Mouse (Mus musculus): Measurements from ENCODE around the gene Spcs3. TPM values are rescaled to one million over a fixed set of nuclear protein-coding genes. Genes with fewer than 3 reads are reported as not detected.

Gene Spcs3
- 97.8 and 103 TPM in 2 replicates for polyA plus RNA-seq (2016; fragmentation: Nextera tagmentation; extraction: Ambion mirVana)

DNA sequence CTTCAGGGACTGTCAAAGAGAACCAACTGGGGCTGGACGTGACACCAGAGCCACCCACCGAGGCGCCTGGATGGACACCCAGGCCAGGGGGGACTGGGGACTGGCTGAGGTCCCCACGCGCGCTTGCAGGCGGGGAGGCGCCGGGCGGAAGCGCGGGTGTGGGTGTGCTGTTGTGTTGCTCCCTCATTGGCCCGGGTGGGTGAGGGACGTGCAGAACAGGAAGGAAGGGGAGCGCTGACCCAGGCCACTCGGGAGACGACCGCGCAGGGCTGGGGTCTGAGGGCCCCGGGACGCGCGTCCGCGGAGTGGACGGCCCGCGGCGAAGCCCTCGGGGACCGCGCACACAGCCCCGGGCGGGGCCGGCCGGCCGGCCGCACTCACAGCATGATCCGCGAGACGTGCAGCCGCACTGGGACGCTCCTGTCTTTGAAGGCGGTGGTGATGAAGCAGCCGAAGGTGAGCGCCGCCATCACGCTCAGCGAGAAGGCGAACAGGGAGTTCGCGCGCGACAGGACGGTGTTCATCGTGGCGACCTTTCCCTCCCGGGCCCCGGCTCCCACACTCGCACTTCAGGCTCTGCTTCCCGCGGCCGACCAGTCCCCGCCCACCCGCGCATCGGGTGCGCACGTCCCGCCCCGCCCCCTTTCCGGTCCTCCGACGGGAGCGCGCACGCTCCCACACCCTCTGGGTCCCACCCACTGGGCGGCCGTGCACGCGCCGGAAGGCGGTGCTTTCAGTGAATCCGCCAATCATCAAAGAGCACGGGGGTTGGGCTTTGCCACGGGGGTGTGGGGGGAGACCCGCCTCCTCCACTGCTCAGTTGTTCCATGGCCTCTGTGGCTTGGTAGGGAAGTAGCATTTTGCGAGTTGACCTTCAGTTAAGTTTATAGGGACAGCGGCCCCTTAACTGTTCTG, at the start of gene Spcs3, which contains the start of gene Asb5:
Gene Spcs3, minus strand, starts transcription at position 617 of the 915 bp plus-strand sequence.
Gene Asb5, plus strand, starts transcription at position 199 of the 915 bp plus-strand sequence.
- Histone ChIP-seq H3K27ac (peak within 1 kb of the TSS; percentile 85), H3K27me3 (no peaks in the 10 kb centered on the region), H3K36me3 (peaks cover 13% of the 10 kb centered on the region; the same call in 1 of the 2 replicates), H3K4me2 (peak within 1 kb of the TSS; percentile 65), H3K9ac (replicated peaks) (peak within 1 kb of the TSS; percentile 89), H3K4me3 (replicated peaks) (peak within 1 kb of the TSS; percentile 86), H3K9me3 (no peaks in the 10 kb centered on the region), H3K4me1 (replicated peaks) (peaks cover 17% of the 10 kb centered on the region)
- WGBS, result under 1% methylated on average over 89 of the region's 89 CpGs
- ATAC-seq (ENCODE audit: insufficient number of reproducible peaks, insufficient read depth, low FRiP score, low TSS enrichment, low read depth), result peak; percentile 93

DNA sequence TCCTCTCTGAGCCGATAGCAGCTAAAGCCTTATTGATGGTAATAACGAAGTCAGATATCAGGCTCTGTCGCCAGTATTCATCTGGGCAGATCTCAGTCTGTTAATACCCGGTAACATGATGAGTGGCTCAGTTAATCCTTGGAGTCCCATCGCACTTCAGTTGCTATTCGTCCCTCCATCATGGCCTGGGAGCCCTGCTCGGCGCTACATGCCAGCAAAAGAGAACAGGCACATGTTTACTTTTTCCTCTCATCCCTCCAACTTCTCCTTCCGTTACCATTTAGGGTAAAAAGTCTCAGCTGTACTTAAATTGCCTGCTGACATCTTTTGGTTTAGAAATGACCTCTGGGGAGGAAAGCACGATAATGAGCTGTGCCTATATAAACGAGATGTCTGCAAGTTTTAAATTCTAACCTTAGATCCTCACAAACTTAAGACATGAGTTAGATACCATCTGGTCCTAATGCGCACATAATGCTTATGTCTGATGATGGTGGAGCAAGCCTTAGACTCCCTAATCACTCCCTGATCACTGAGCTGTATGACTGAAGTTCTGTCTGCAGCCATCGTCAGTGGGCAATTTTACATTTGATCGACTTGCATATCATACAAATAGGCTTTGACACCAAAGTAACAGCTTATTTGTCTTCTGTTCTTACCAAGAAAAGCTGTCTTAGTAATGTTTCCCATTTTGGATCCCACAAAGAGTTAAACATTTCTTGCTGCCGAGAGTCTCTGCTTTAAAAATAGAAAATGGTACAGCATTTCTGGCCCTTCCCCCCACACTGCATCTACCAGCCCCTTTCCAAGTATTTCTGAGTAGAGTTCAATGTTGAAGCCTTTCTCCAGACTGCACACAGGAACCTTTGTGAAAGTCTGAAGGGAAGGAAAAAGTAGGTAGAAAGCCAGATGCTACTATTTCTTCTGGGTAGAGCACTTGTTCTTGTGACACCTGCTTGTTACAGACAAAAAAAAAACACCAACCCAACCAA, 41.1 kb upstream of the Spcs3 start:
- 50% methylated on average over 15 of the region's 15 CpGs for WGBS
- ATAC-seq (ENCODE audit: insufficient number of reproducible peaks, insufficient read depth, low FRiP score, low TSS enrichment, low read depth), result no peak
- no peak overlapping the region for H3K27ac ChIP-seq
- no peak overlapping the region for H3K4me3 ChIP-seq (replicated peaks)
- no peaks in the 10 kb centered on the region for H3K36me3 ChIP-seq
- H3K9ac ChIP-seq (replicated peaks), result no peak overlapping the region
- no peaks in the 10 kb centered on the region for H3K9me3 ChIP-seq
- H3K4me1 ChIP-seq (replicated peaks), result no peaks in the 10 kb centered on the region
- H3K4me2 ChIP-seq, result no peak overlapping the region
- H3K27me3 ChIP-seq, result no peaks in the 10 kb centered on the region

DNA sequence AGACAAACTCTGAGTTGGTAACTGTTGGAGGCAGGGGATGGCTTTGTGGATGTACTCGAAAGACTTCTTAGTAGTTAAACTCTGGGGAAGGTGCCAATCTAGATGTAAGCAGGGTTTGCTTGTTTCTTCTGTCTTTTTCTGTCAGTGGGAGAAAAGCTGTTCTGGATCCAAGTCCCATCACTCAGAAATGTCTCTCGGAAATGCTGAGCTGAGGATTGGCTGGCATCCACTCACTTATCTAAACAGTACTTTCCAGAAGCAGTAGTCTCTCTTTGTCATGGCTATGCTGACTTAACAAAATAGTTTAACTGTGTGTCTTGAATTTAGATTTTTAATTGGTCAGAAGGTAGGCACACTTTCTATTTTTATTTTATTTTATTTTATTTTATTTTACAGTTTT, 37.4 kb upstream of the Spcs3 start:
- Histone ChIP-seq H3K4me2 (no peak overlapping the region), H3K9me3 (no peaks in the 10 kb centered on the region), H3K4me1 (replicated peaks) (no peaks in the 10 kb centered on the region), H3K27me3 (no peaks in the 10 kb centered on the region), H3K4me3 (replicated peaks) (no peak overlapping the region), H3K27ac (no peak overlapping the region), H3K9ac (replicated peaks) (no peak overlapping the region), H3K36me3 (no peaks in the 10 kb centered on the region)
- 81% methylated on average over 2 of the region's 2 CpGs for WGBS
- ATAC-seq (ENCODE audit: insufficient number of reproducible peaks, insufficient read depth, low FRiP score, low TSS enrichment, low read depth), result no peak

DNA sequence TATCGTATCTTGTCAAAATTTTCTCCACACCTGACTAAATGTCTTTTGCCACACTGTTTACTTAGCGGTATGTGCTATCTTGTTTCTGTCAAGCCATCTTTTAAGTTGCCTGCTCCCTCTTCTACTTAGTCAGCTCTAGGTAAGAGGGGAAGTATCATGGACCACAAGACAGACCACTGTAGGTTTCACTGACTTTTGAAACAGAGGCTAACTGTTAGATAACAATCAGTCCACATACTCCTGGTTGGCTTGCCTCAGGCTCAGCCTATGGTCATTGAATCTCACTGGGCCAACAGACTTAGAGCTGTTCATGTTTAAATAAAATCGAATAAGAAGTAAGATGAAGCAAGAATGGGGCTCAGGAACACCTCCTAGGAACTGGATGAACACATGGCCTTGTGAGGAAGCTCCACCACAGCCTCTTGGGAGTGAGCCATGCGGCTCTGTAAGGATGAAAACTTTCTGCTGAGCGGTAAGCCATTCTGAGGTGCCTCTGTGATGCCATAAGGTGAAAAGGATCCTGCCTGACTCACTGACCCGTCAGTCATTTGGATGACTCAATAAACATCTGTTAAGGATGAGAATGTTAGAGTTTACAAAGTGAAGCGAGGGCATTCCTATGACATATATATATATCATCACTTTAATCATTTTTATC, 35.9 kb upstream of the Spcs3 start:
- H3K4me2 ChIP-seq, result no peak overlapping the region
- WGBS, result 91% methylated on average over 7 of the region's 7 CpGs
- no peak overlapping the region for H3K4me3 ChIP-seq (replicated peaks)
- H3K9me3 ChIP-seq, result no peaks in the 10 kb centered on the region
- H3K4me1 ChIP-seq (replicated peaks), result no peaks in the 10 kb centered on the region
- no peak overlapping the region for H3K9ac ChIP-seq (replicated peaks)
- H3K36me3 ChIP-seq, result no peaks in the 10 kb centered on the region
- H3K27ac ChIP-seq, result no peak overlapping the region
- no peak for ATAC-seq (ENCODE audit: insufficient number of reproducible peaks, insufficient read depth, low FRiP score, low TSS enrichment, low read depth)
- no peaks in the 10 kb centered on the region for H3K27me3 ChIP-seq

DNA sequence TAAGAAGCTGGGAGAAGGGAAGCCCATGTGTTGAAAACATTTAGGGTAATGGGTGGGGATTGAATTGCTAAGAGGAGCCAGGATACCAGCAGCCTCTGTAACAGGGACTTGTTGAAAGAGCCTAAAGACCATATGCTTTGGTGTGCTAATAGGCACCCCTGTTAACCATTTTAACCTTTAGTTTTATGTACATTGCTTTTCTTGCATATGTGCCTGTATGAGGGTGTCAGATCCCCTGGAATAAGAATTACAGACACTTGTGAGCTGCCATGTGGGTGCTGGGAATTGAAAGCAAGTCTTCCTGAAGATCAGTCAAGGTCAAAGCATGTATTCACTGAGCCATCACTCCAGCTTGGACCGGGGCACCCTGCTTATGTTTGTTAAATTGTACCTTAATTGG, 35.4 kb upstream of the Spcs3 start:
- Histone ChIP-seq H3K9me3 (no peaks in the 10 kb centered on the region), H3K27me3 (no peaks in the 10 kb centered on the region), H3K36me3 (no peaks in the 10 kb centered on the region), H3K27ac (no peak overlapping the region), H3K4me1 (replicated peaks) (no peaks in the 10 kb centered on the region), H3K4me3 (replicated peaks) (no peak overlapping the region), H3K9ac (replicated peaks) (no peak overlapping the region), H3K4me2 (no peak overlapping the region)
- no peak for ATAC-seq (ENCODE audit: insufficient number of reproducible peaks, insufficient read depth, low FRiP score, low TSS enrichment, low read depth)
- WGBS, result 91% methylated on average over 1 of the region's 1 CpGs

DNA sequence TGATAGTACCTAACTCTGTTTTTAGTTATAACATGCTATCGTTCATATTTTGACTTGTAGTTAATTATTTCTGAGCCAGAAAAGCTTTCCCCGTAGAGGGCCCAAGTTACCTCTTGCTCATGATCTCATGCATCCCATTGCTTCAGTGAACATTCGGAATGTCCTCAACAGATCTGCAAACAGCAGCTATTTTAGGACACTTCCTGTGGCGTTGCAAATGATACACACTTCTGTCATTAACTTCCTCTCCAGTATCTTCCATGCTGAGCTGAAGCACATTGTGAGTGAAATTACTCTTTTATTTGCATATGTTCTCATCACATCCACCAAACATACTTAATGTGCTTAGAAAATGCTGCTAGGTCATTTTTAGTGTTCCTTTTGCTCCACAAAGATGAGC, 32.3 kb upstream of the Spcs3 start:
- Histone ChIP-seq H3K9ac (replicated peaks) (no peak overlapping the region), H3K4me3 (replicated peaks) (no peak overlapping the region), H3K27ac (no peak overlapping the region), H3K36me3 (no peaks in the 10 kb centered on the region), H3K9me3 (no peaks in the 10 kb centered on the region), H3K4me2 (no peak overlapping the region), H3K27me3 (no peaks in the 10 kb centered on the region), H3K4me1 (replicated peaks) (no peaks in the 10 kb centered on the region)
- ATAC-seq (ENCODE audit: insufficient number of reproducible peaks, insufficient read depth, low FRiP score, low TSS enrichment, low read depth), result no peak
- 84% methylated on average over 4 of the region's 4 CpGs for WGBS

DNA sequence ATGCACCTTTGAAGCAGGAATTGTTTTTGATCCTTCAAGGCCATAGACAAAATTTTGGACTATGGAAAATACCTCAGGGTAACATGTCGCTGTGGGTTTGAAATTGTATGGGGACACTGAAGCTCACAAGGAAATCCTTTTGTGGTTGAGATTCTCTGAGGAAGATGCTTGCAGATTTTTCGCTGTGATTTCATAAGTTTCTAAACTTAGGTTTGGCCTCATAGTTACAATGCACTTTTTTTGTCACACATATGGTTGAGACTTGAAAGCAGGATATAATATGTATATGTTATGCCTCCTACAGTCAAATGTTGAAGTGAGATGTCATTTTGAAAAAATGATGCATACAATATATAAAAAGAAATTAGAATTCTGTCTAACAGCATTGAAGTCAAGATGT, 25.1 kb upstream of the Spcs3 start:
- no peaks in the 10 kb centered on the region for H3K9me3 ChIP-seq
- H3K27me3 ChIP-seq, result no peaks in the 10 kb centered on the region
- no peaks in the 10 kb centered on the region for H3K36me3 ChIP-seq
- H3K27ac ChIP-seq, result no peak overlapping the region
- no peak overlapping the region for H3K4me3 ChIP-seq (replicated peaks)
- H3K9ac ChIP-seq (replicated peaks), result no peak overlapping the region
- H3K4me2 ChIP-seq, result no peak overlapping the region
- WGBS, result 88% methylated on average over 2 of the region's 2 CpGs
- H3K4me1 ChIP-seq (replicated peaks), result no peaks in the 10 kb centered on the region
- ATAC-seq (ENCODE audit: insufficient number of reproducible peaks, insufficient read depth, low FRiP score, low TSS enrichment, low read depth), result no peak

DNA sequence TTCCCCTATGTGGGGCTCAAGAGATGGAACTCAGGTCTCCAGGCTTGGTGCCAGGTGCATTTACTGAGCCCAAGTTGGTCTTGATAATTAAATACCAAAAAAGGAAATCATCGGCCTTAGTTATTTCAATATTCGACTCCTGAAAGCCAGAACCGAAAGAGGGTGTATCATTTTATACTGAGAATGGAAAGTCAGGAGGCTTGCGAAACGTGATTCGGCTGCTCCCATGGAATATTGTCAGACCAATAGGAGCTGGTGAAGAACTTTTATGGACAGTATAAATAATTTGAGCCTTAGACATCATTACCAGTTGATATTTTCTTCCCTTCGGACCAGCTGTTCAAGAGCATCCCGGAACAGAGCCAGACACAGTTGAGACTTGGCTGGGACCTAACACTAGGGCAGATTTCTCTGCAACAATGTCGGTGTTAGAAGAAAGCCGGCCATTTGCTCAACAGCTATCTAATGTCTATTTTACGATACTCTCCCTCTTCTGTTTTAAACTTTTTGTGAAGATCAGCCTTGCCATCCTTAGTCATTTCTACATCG, 20.3 kb upstream of the Spcs3 start:
- no peak for ATAC-seq (ENCODE audit: insufficient number of reproducible peaks, insufficient read depth, low FRiP score, low TSS enrichment, low read depth)
- no peak overlapping the region for H3K4me3 ChIP-seq (replicated peaks)
- H3K27me3 ChIP-seq, result no peaks in the 10 kb centered on the region
- no peaks in the 10 kb centered on the region for H3K36me3 ChIP-seq
- no peaks in the 10 kb centered on the region for H3K9me3 ChIP-seq
- no peak overlapping the region for H3K9ac ChIP-seq (replicated peaks)
- 93% methylated on average over 12 of the region's 12 CpGs for WGBS
- H3K4me2 ChIP-seq, result no peak overlapping the region
- no peak overlapping the region for H3K27ac ChIP-seq
- H3K4me1 ChIP-seq (replicated peaks), result no peaks in the 10 kb centered on the region

DNA sequence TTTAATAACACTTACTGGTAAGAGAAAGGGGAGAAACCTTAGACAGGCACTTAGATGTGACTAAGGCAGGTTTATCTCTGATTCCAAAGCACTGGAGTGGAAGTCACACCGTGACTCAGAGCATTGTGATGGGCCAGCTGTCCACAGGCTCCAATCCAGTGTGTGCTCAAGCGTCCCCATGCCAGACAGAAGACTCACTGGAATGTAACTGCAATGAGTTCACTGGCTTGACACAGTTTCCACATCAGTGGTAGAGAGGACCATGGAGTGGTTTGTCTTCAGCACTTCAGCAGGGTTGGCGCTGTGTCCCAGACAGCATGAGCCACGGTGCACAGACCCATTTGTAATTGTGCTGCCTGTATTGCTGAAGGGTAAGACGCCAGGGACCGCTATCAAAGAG, 18.6 kb upstream of the Spcs3 start:
- H3K4me1 ChIP-seq (replicated peaks), result no peaks in the 10 kb centered on the region
- no peak for ATAC-seq (ENCODE audit: insufficient number of reproducible peaks, insufficient read depth, low FRiP score, low TSS enrichment, low read depth)
- no peaks in the 10 kb centered on the region for H3K27me3 ChIP-seq
- no peaks in the 10 kb centered on the region for H3K36me3 ChIP-seq
- H3K9ac ChIP-seq (replicated peaks), result no peak overlapping the region
- WGBS, result 82% methylated on average over 6 of the region's 6 CpGs
- no peak overlapping the region for H3K4me3 ChIP-seq (replicated peaks)
- H3K27ac ChIP-seq, result no peak overlapping the region
- no peak overlapping the region for H3K4me2 ChIP-seq
- no peaks in the 10 kb centered on the region for H3K9me3 ChIP-seq

DNA sequence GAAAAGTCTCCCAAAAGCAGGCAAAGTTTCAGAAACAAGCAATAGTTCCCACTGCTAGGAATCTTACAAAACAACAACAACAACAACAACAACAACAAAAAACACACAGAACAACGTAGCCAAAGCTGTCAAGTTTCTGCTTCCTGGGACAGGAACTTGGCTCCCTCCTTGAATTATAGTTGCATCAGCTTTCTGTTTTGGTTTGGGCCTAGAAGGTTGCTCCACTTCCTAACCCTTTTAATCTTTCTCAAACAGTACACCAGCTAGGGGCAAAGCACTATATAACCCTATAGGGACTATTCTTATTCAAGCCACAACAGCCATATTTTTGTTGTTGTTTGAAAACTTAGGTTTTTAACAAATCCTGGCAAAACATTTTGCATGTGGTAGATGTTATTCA, 11.5 kb upstream of the Spcs3 start:
- no peak for ATAC-seq (ENCODE audit: insufficient number of reproducible peaks, insufficient read depth, low FRiP score, low TSS enrichment, low read depth)

More for the DNA sequence above, 11.5 kb upstream of the Spcs3 start:
- Histone ChIP-seq H3K4me2 (no peak overlapping the region), H3K4me1 (replicated peaks) (no peaks in the 10 kb centered on the region), H3K27me3 (no peaks in the 10 kb centered on the region), H3K36me3 (no peaks in the 10 kb centered on the region), H3K27ac (no peak overlapping the region), H3K9ac (replicated peaks) (no peak overlapping the region), H3K4me3 (replicated peaks) (no peak overlapping the region), H3K9me3 (no peaks in the 10 kb centered on the region)
- 84% methylated on average over 1 of the region's 1 CpGs for WGBS
